Mouse (Mus musculus): ENCODE data around the gene Htr1a.

Htr1a gene

GRCm38 (mm10) chr13:105443339-105443738 lies at the start of gene Htr1a:
TSS of gene Htr1a (plus strand) at chr13:105443639.
- no peak for DNase-seq

- peak in 1 of 2 experiments; percentile 1 for DNase-seq
These were observed 31.7 kb upstream of the Htr1a start for GRCm38 (mm10) chr13:105411535-105412326.

- DNase-seq, result no peak
These were observed 31.1 kb upstream of the Htr1a start for GRCm38 (mm10) chr13:105412327-105412722.

- no peak for DNase-seq
These were observed 10.3 kb upstream of the Htr1a start for GRCm38 (mm10) chr13:105433141-105433540.

- no peak for DNase-seq
These were observed 9.8 kb upstream of the Htr1a start for GRCm38 (mm10) chr13:105433630-105434029.

GRCm38 (mm10) chr13:105442576-105442975 lies 863 bp upstream of the Htr1a start:
- DNase-seq, result peak; percentile 10 to 20

GRCm38 (mm10) chr13:105443871-105444237 lies 415 bp downstream of the Htr1a start:
- DNase-seq, result no peak

GRCm38 (mm10) chr13:105444238-105444894 lies 927 bp downstream of the Htr1a start:
- DNase-seq, result no peak

- no peak for DNase-seq
These were observed 1.4 kb downstream of the Htr1a start for GRCm38 (mm10) chr13:105444895-105445281.

GRCm38 (mm10) chr13:105446239-105446638 lies 2.8 kb downstream of the Htr1a start:
- no peak for DNase-seq

- DNase-seq, result no peak
These were observed 4.3 kb downstream of the Htr1a start for GRCm38 (mm10) chr13:105447695-105448094.

GRCm38 (mm10) chr13:105451536-105451935 lies 8.1 kb downstream of the Htr1a start:
- no peak for DNase-seq

Data from cerebellum, adult 18-20 months (tissue).